ENCODE assay signal across 7 mouse cellular contexts in genomic region chr1:180813409-180813884, GRCm38 (mm10). TPM values are rescaled to one million over a fixed set of nuclear protein-coding genes. Genes with fewer than 3 reads are reported as not detected.
DNase-seq lines count a peak whose midpoint lies in the region; ATAC-seq lines count a peak whose summit lies in the region.

No protein-coding gene starts in this region.

- H3K4me3 ChIP-seq in embryonic facial prominence, embryonic 11.5 days (ENCODE audit: low read depth, low read length), result peak overlapping the region; percentile 94
- H3K4me3 ChIP-seq in limb, embryonic 10.5 days, result peak overlapping the region; percentile 96
- peak overlapping the region; percentile 77 for H3K4me3 ChIP-seq in midbrain, embryonic 12.5 days

- peak overlapping the region; percentile 99 for H3K9ac ChIP-seq in embryonic facial prominence, embryonic 11.5 days (replicated peaks; ENCODE audit: low read length)
- H3K9ac ChIP-seq in midbrain, embryonic 12.5 days (replicated peaks), result peak overlapping the region; percentile 100

- peak; percentile 92 for ATAC-seq in embryonic facial prominence, embryonic 11.5 days (replicated peaks; ENCODE audit: insufficient number of reproducible peaks, low FRiP score, low TSS enrichment, low read depth)
- peak; percentile 96 for ATAC-seq in midbrain, embryonic 12.5 days (ENCODE audit: low FRiP score, low read depth)

- peak overlapping the region; percentile 97 for H3K27ac ChIP-seq in embryonic facial prominence, embryonic 11.5 days (replicated peaks; ENCODE audit: low read depth, low read length)
- peak overlapping the region; percentile 100 for H3K27ac ChIP-seq in limb, embryonic 10.5 days
- peak overlapping the region; percentile 99 for H3K27ac ChIP-seq in midbrain, embryonic 12.5 days (replicated peaks)

- DNase-seq in adrenal gland, postnatal 25 days, result peak; percentile 97
- peak; percentile 95 for DNase-seq in embryonic facial prominence, embryonic 11.5 days (ENCODE audit: low spot score)
- DNase-seq in heart, adult 11 months, result peak; percentile 100
- DNase-seq in kidney, adult 18-20 months, result peak; percentile 96
- peak; percentile 99 for DNase-seq in limb, embryonic 10.5 days (ENCODE audit: low spot score)
- peak; percentile 92 for DNase-seq in skeletal muscle tissue, adult 2 months (ENCODE audit: low read depth, low spot score)

- WGBS in embryonic facial prominence, embryonic 11.5 days, result 1% methylated on average over 35 of the region's 65 CpGs
- WGBS in limb, embryonic 10.5 days, result 1% methylated on average over 53 of the region's 65 CpGs
- under 1% methylated on average over 41 of the region's 65 CpGs for WGBS in midbrain, embryonic 12.5 days

- no peaks in the 10 kb centered on the region for H3K9me3 ChIP-seq in embryonic facial prominence, embryonic 11.5 days (replicated peaks; ENCODE audit: control insufficient read depth, low read length)
- no peaks in the 10 kb centered on the region for H3K9me3 ChIP-seq in limb, embryonic 10.5 days (replicated peaks)
- no peaks in the 10 kb centered on the region for H3K9me3 ChIP-seq in midbrain, embryonic 12.5 days

- no peaks in the 10 kb centered on the region for H3K27me3 ChIP-seq in embryonic facial prominence, embryonic 11.5 days (ENCODE audit: control insufficient read depth, insufficient read depth, low read length)
- no peaks in the 10 kb centered on the region for H3K27me3 ChIP-seq in limb, embryonic 10.5 days (ENCODE audit: low read depth, poor library complexity, severe bottlenecking)
- H3K27me3 ChIP-seq in midbrain, embryonic 12.5 days, result no peaks in the 10 kb centered on the region

- peaks cover 6% of the 10 kb centered on the region; the same call in 1 of the 2 replicates for H3K36me3 ChIP-seq in embryonic facial prominence, embryonic 11.5 days (replicated peaks; ENCODE audit: control insufficient read depth, insufficient read depth, low read depth, low read length)
- peaks cover 39% of the 10 kb centered on the region for H3K36me3 ChIP-seq in limb, embryonic 10.5 days
- H3K36me3 ChIP-seq in midbrain, embryonic 12.5 days, result peaks cover 18% of the 10 kb centered on the region

- H3K4me1 ChIP-seq in embryonic facial prominence, embryonic 11.5 days (ENCODE audit: control insufficient read depth, insufficient read depth, low read length), result no peaks in the 10 kb centered on the region
- H3K4me1 ChIP-seq in limb, embryonic 10.5 days, result peaks cover 21% of the 10 kb centered on the region
- H3K4me1 ChIP-seq in midbrain, embryonic 12.5 days, result peaks cover 36% of the 10 kb centered on the region

- peak overlapping the region; percentile 68 for H3K4me2 ChIP-seq in embryonic facial prominence, embryonic 11.5 days (ENCODE audit: low read depth, low read length)
- H3K4me2 ChIP-seq in midbrain, embryonic 12.5 days (replicated peaks), result peak overlapping the region; percentile 60

RNA-seq across cellular contexts. Expression of gene H3f3a, which starts 0.3 kb away (rescaled TPM):
- total RNA-seq in adrenal gland, postnatal 25 days (2021), result 739 and 836 TPM in 2 replicates
- polyA plus RNA-seq in embryonic facial prominence, embryonic 11.5 days (2014; fragmentation: Nextera tagmentation; extraction: Ambion mirVana), result 3,882 and 3,910 TPM in 2 replicates
- polyA plus RNA-seq in limb, embryonic 10.5 days (2016; fragmentation: Nextera tagmentation; extraction: Ambion mirVana), result 2,611 and 2,929 TPM in 2 replicates
- 3,369 and 3,552 TPM in 2 replicates for polyA plus RNA-seq in midbrain, embryonic 12.5 days (2016; fragmentation: Nextera tagmentation; extraction: Ambion mirVana)

RNA-seq across cellular contexts. Expression of gene Sde2, which starts 37.5 kb away (rescaled TPM):
- 21.7 and 26.0 TPM in 2 replicates for total RNA-seq in adrenal gland, postnatal 25 days (2021)
- 38.2 and 38.6 TPM in 2 replicates for polyA plus RNA-seq in embryonic facial prominence, embryonic 11.5 days (2014; fragmentation: Nextera tagmentation; extraction: Ambion mirVana)
- polyA plus RNA-seq in limb, embryonic 10.5 days (2016; fragmentation: Nextera tagmentation; extraction: Ambion mirVana), result 46.7 and 50.8 TPM in 2 replicates
- polyA plus RNA-seq in midbrain, embryonic 12.5 days (2016; fragmentation: Nextera tagmentation; extraction: Ambion mirVana), result 36.3 and 36.7 TPM in 2 replicates

Comparison
In these comparisons a context has a peak if more than half of its experiments do, and no peak if none do; other contexts are left out.
1. Peak in every context shown above with its lines: DNase-seq, ATAC-seq, H3K4me3 ChIP-seq and H3K27ac ChIP-seq.